Mouse (Mus musculus) kidney, adult 2 months (tissue): ENCODE measurements around the gene Atp13a1.

Source experiments
- CTCF ChIP-seq: fragments of 200-500 bp; conservative IDR thresholded peaks from 2 replicates; pipeline ENCODE4 v1.5.1; 2011; ENCODE audit warnings: low read depth, mild to moderate bottlenecking, control low read depth, low read length, moderate library complexity, mixed read lengths; ENCODE audit not compliant: insufficient read depth, insufficient read length
- POLR2A ChIP-seq: fragments of 200-500 bp; IDR thresholded peaks from one replicate; pipeline ENCODE4 v1.6.1; 2011; ENCODE audit warnings: low read depth, low read length, control low read depth

- TF ChIP-seq CTCF (no peak), POLR2A (no peak)
Measured at GRCm38 (mm10) chr8:69848951-69849350, 58.0 kb downstream of the Atp13a1 start.
